Mouse (Mus musculus) myocyte (in vitro differentiated cells): ENCODE measurements around the gene Pofut1. TPM values are rescaled to one million over a fixed set of nuclear protein-coding genes. Genes with fewer than 3 reads are reported as not detected.

ENCODE experiments used
- H3K27me3 ChIP-seq: one replicate; pipeline ENCODE4 v1.6.1; 2011; ENCODE audit not compliant: control insufficient read depth, insufficient read depth, insufficient read length
- H3K36me3 ChIP-seq: one replicate; pipeline ENCODE4 v1.6.1; 2011; ENCODE audit not compliant: control insufficient read depth, insufficient read depth
- H3K4me2 ChIP-seq: one replicate; pipeline ENCODE4 v1.6.1; 2011; ENCODE audit warnings: low read depth, control low read depth
- H3K4me3 ChIP-seq: one replicate; pipeline ENCODE4 v1.5.1; 2011; ENCODE audit warnings: mild to moderate bottlenecking, control low read depth, moderate library complexity
- H3K79me2 ChIP-seq: one replicate; pipeline ENCODE4 v1.6.1; 2011; ENCODE audit not compliant: control insufficient read depth, insufficient read depth
- H3ac ChIP-seq: one replicate; pipeline ENCODE4 v1.6.1; 2011; ENCODE audit not compliant: control insufficient read depth, insufficient read length
- CEBPB ChIP-seq: IDR thresholded peaks from 2 replicates; pipeline ENCODE4 v1.6.1; 2011; ENCODE audit warnings: mild to moderate bottlenecking, moderate library complexity; ENCODE audit not compliant: poor library complexity, insufficient read depth, severe bottlenecking
- E2F4 ChIP-seq: IDR thresholded peaks from one replicate; pipeline ENCODE4 v1.6.1; 2011; ENCODE audit warnings: mild to moderate bottlenecking, control low read depth, moderate library complexity; ENCODE audit not compliant: insufficient read depth
- MAX ChIP-seq: IDR thresholded peaks from one replicate; pipeline ENCODE4 v1.6.1; 2011; ENCODE audit warnings: low read depth, mild to moderate bottlenecking, control low read depth
- MYOD1 ChIP-seq, 3 experiments: IDR thresholded peaks; one replicate each; pipeline ENCODE4 v1.6.1; 2011; ENCODE audit warnings: control low read depth in 2 of 3, low read depth in 2 of 3, mild to moderate bottlenecking in 2 of 3, moderate library complexity in 1 of 3; ENCODE audit not compliant: insufficient read length in 2 of 3, control insufficient read depth in 1 of 3
- MYOG ChIP-seq, 3 experiments: IDR thresholded peaks; one replicate each; pipeline ENCODE4 v1.6.1; 2011; ENCODE audit warnings: control low read depth in 2 of 3, low read depth in 2 of 3, mild to moderate bottlenecking in 2 of 3; ENCODE audit not compliant: insufficient read length in 2 of 3, control insufficient read depth in 1 of 3, insufficient read depth in 1 of 3
- POLR2A ChIP-seq: IDR thresholded peaks from one replicate; pipeline ENCODE4 v1.6.1; 2011; ENCODE audit warnings: low read depth, mild to moderate bottlenecking, control low read depth, moderate library complexity; ENCODE audit not compliant: insufficient read length
- POLR2AphosphoS2 ChIP-seq: IDR thresholded peaks from one replicate; pipeline ENCODE4 v1.6.1; 2011; ENCODE audit warnings: low read depth, control low read depth; ENCODE audit not compliant: insufficient read length
- REST ChIP-seq: IDR thresholded peaks from one replicate; pipeline ENCODE4 v1.6.1; 2011; ENCODE audit warnings: mild to moderate bottlenecking, control low read depth, moderate library complexity; ENCODE audit not compliant: insufficient read depth, insufficient read length
- SRF ChIP-seq: IDR thresholded peaks from one replicate; pipeline ENCODE4 v1.6.1; 2011; ENCODE audit warnings: low read depth; ENCODE audit not compliant: control insufficient read depth, insufficient read length
- TCF12 ChIP-seq: IDR thresholded peaks from one replicate; pipeline ENCODE4 v1.6.1; 2011; ENCODE audit warnings: mild to moderate bottlenecking, control low read depth; ENCODE audit not compliant: poor library complexity, insufficient read depth, severe bottlenecking
- TCF3 ChIP-seq: IDR thresholded peaks from one replicate; pipeline ENCODE4 v1.6.1; 2011; ENCODE audit warnings: low read depth, control low read depth; ENCODE audit not compliant: insufficient read length
- USF1 ChIP-seq: IDR thresholded peaks from one replicate; pipeline ENCODE4 v1.6.1; 2011; ENCODE audit warnings: low read depth, mild to moderate bottlenecking, control low read depth, moderate library complexity
- polyA plus RNA-seq: library from polyadenylated mRNA; unstranded; fragments of >200 nt; fragmentation: generic; extraction: Trizol; gene quantifications from one replicate; pipeline ENCODE4 v1.2.1, GENCODE M21; 2012; ENCODE audit warnings: missing spikeins

The Pofut1 gene
- polyA plus RNA-seq, 1 experiment: 12.2 TPM

- Histone ChIP-seq H3K4me3 (no peak overlapping the region), H3ac (no peak overlapping the region), H3K27me3 (no peaks in the 10 kb centered on the region), H3K79me2 (no peaks in the 10 kb centered on the region), H3K4me2 (no peak overlapping the region), H3K36me3 (no peaks in the 10 kb centered on the region)
- no peak for TF ChIP-seq MYOG (IDR thresholded peaks at IDR 0.05; ENCODE audit: control insufficient read depth in 1 of 3, insufficient read depth in 1 of 3, insufficient read length in 2 of 3, low read depth in 2 of 3)
- TF ChIP-seq POLR2A: no peak
- TF ChIP-seq USF1: no peak
Observed at GRCm38 (mm10) chr2:153208149-153208548, 33.2 kb upstream of the Pofut1 start.

- no peaks in the 10 kb centered on the region for H3K27me3 ChIP-seq
- no peak overlapping the region for H3K4me2 ChIP-seq
- TF ChIP-seq POLR2AphosphoS2 (no peak), TCF12 (no peak), MAX (no peak), TCF3 (no peak), MYOD1 (IDR thresholded peaks at IDR 0.05; ENCODE audit: control insufficient read depth in 1 of 3, insufficient read length in 2 of 3, low read depth in 2 of 3) (no peak), POLR2A (no peak), CEBPB (no peak)
- no peaks in the 10 kb centered on the region for H3K36me3 ChIP-seq
- H3K79me2 ChIP-seq: no peaks in the 10 kb centered on the region
- H3ac ChIP-seq: no peak overlapping the region
- no peak overlapping the region for H3K4me3 ChIP-seq
Observed at GRCm38 (mm10) chr2:153209286-153209685, 32.0 kb upstream of the Pofut1 start.

GRCm38 (mm10) chr2:153211451-153211850, 29.9 kb upstream of the Pofut1 start:
- Histone ChIP-seq H3K4me3 (no peak overlapping the region), H3K27me3 (no peaks in the 10 kb centered on the region), H3ac (no peak overlapping the region), H3K79me2 (no peaks in the 10 kb centered on the region), H3K36me3 (no peaks in the 10 kb centered on the region), H3K4me2 (no peak overlapping the region)
- no peak for TF ChIP-seq MAX
- TF ChIP-seq E2F4: no peak
- no peak for TF ChIP-seq MYOD1 (IDR thresholded peaks at IDR 0.05; ENCODE audit: control insufficient read depth in 1 of 3, insufficient read length in 2 of 3, low read depth in 2 of 3)

- no peak overlapping the region for H3K4me3 ChIP-seq
- H3K27me3 ChIP-seq: no peaks in the 10 kb centered on the region
- no peak overlapping the region for H3K4me2 ChIP-seq
- no peak overlapping the region for H3ac ChIP-seq
- no peaks in the 10 kb centered on the region for H3K36me3 ChIP-seq
- no peak for TF ChIP-seq TCF3
- TF ChIP-seq POLR2A: no peak
- TF ChIP-seq TCF12: no peak
- no peak for TF ChIP-seq SRF
- TF ChIP-seq MYOD1 (IDR thresholded peaks at IDR 0.05; ENCODE audit: control insufficient read depth in 1 of 3, insufficient read length in 2 of 3, low read depth in 2 of 3): no peak
- no peak for TF ChIP-seq REST
- TF ChIP-seq CEBPB: no peak
- TF ChIP-seq POLR2AphosphoS2: no peak
- no peak for TF ChIP-seq E2F4
- TF ChIP-seq USF1: no peak
- no peak for TF ChIP-seq MYOG (IDR thresholded peaks at IDR 0.05; ENCODE audit: control insufficient read depth in 1 of 3, insufficient read depth in 1 of 3, insufficient read length in 2 of 3, low read depth in 2 of 3)
- no peak for TF ChIP-seq MAX
- H3K79me2 ChIP-seq: no peaks in the 10 kb centered on the region
Observed at GRCm38 (mm10) chr2:153213351-153213750, 28.0 kb upstream of the Pofut1 start.

GRCm38 (mm10) chr2:153214771-153215259, 26.5 kb upstream of the Pofut1 start:
- Histone ChIP-seq H3ac (no peak overlapping the region), H3K36me3 (no peaks in the 10 kb centered on the region), H3K4me2 (no peak overlapping the region), H3K27me3 (no peaks in the 10 kb centered on the region), H3K4me3 (no peak overlapping the region), H3K79me2 (no peaks in the 10 kb centered on the region)
- no peak for TF ChIP-seq CEBPB
- no peak for TF ChIP-seq TCF12
- no peak for TF ChIP-seq POLR2A
- peak; percentile 33 for TF ChIP-seq POLR2AphosphoS2
- peak; percentile 17 for TF ChIP-seq USF1
- no peak for TF ChIP-seq MYOG (IDR thresholded peaks at IDR 0.05; ENCODE audit: control insufficient read depth in 1 of 3, insufficient read depth in 1 of 3, insufficient read length in 2 of 3, low read depth in 2 of 3)
- TF ChIP-seq TCF3: no peak
- no peak for TF ChIP-seq MYOD1 (IDR thresholded peaks at IDR 0.05; ENCODE audit: control insufficient read depth in 1 of 3, insufficient read length in 2 of 3, low read depth in 2 of 3)
- TF ChIP-seq REST: no peak
